Mouse (Mus musculus): ENCODE measurements around the gene Hbb-y.
"Not testable (repeated sequence)": the region's sequence is repeated elsewhere in the genome, so short reads cannot be mapped to it uniquely, and the experiment has no call there.

The Hbb-y gene

DNA sequence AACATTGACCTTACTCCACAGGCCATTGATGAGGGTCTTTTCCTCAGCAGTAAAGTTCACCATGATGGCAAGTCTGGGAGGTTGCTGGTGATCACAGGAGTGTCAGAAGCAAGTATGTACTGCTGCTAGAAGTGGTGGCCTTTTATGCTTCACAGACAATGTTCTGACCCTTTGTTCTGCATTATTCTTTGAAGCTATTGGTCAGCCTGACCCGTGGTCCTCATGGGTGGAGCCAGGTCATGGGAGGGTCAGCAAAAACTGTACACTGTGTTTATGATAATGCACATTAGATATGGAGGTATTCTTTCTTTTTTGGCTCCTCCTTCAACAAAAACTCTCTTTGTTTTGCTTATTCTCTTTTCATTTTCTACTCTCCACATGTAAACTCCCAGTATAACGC lies at the start of gene Hbb-y:
Hbb-y (minus strand) TSS at position 127 of the 400 bp plus-strand sequence.
- DNase-seq (ENCODE audit: low read depth) = no peak

DNA sequence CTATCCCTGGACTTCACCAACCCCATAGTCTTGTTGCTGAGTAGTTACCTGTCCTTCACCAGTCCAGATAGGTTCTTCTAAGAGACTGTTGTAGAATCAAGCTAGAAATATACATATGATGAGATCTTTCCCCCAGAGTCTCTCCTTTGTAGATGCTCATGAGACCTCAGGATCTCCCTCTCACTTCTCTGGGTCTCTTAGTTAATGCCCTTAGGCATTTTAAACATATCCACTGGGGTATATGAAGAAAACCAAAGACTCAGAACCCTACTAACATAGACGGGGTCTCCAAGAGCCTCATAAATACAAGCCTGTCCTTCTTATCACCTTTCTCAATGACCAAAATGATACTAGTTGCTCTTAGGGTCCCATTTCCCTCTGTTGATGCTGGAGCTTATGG lies 41.4 kb upstream of the Hbb-y start, which contains the start of gene Olfr64:
Olfr64 (minus strand) TSS at position 101 of the 400 bp plus-strand sequence.
- DNase-seq (ENCODE audit: low read depth) = no peak

DNA sequence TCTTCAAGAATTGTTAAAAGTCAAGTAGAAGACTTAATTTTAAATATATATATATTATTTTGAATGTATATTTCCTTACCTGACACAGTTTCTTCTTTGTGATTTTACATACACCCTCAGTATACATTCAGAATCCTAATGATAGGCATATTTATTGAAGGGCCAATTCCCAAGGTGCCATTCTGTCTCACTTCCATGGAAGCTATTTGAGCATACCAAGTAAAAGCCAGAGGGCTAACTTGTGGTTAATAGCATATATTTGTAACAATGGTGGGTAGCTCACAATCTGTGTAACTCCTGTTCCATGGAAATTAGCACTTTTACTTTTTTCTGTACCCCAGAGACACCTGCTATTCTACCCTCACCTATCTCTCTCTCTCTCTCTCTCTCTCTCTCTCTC lies 33.1 kb upstream of the Hbb-y start, which contains the start of gene Olfr66:
Olfr66 (minus strand) TSS at position 101 of the 400 bp plus-strand sequence.
- DNase-seq (ENCODE audit: low read depth) = no peak

DNA sequence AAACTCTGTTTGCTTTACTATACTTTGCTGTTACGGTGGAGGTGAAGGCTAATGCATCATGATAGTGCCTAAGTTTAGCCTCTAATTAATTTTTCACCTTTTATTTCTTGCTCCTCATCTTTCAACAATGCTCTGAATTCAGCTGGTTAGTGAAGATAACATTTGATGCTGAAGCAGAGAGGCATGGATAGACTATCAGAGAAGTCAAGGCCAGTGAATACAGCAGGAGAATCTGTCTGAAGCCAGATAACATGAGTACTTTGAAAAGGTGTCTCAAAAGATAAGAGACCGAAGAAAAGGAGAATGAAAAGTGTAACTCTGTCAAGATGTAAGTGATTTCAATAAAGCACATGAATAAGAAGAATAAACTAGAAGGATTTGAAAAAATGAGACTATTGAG lies 24.1 kb upstream of the Hbb-y start:
- DNase-seq (ENCODE audit: low read depth) = peak; percentile 73

DNA sequence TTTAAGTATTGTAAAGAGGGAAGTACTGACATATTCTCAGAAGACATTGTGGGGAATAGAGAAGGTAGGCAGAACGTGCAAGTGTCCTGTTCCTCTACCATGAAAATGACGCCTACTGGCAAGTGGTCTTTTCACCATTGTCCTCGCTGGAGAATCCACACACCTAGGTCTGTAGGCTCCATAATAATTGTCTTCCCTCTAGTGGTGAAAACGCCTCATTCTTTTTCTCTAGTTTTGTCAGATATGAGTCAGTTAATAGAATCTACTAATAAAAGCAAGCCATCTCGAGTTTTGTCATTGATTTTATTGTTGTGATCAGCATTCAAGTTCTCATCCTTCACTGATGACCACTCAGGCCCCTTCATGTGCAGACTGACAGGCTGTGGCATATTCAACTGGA lies 21.4 kb upstream of the Hbb-y start:
- no peak for DNase-seq (ENCODE audit: low read depth)

DNA sequence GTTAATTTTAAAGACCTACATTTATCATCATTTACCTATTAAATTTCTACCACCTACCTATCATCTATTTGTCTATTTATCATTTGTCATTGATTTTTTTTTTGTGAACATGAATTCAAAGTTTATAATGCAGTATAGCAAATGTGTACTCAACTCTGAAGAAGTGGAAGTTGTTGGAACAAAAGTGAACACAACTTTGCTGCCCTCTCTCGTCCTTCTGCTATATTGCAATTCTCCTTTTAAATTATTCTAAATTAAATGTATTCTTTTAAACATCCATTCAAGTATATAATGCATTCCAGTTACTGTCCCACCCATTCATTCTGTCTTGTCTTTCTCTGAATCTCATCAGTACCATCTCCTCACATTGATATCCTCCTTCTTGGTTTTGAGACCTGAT lies 20.0 kb upstream of the Hbb-y start:
- peak; percentile 71 for DNase-seq (ENCODE audit: low read depth)

DNA sequence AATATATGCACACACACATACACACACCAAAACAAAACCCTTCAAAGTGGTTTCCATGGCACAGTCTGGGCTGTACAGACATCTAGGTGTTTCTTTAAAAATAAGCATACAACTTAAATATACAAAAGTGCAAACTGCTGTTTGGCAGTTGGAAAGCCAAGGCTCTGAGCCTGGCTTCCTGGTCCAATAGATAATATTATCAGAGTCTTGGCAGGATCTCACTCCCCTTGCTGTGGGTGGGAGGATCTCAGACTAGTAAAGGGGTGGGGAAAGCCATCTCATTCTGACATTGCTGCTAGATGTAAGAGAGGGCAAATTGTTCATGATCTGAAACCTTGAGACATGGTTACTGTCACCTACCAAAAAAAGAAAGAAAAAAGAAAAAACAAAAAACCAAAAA lies 17.7 kb upstream of the Hbb-y start:
- peak; percentile 91 for DNase-seq (ENCODE audit: low read depth)

DNA sequence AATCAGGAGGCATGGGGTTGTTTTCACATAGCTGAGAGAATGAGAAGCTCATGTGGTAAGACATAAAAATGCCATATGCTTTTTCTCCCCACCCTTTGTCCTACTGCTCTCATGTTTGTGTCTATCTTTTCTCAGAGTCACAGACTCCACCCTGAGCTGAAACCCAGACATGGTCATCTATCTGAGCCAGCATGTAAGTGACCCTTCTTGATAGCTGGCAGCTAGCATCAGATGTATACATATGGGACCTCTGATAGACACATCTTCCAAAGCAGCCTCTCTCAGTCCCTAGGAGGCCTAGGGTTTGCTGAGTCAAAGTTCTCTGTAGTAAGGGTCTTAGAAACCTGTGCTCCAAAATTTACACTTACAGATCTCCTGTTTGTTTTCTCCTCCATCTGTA lies 12.7 kb upstream of the Hbb-y start:
- peak; percentile 81 for DNase-seq (ENCODE audit: low read depth)

DNA sequence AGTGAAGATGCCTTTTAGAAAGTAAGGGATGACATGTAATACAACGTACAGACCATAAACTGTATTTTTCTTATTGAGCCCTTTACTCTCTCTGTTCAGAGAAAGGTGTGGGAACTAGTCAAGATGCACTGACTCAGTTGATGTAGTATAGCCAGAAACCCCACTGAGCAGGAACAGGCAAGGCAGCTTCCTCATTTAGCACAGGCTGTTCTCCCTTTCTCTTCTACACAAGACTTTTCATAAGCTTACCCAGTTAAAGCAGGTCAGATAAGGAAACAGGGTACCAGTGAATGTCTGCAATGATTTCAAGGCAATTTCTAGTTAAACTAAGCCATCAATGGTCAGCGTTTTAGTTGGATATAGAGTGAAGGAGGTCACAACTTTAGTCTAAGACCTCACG lies 8.5 kb upstream of the Hbb-y start:
- DNase-seq (ENCODE audit: low read depth) = no peak

DNA sequence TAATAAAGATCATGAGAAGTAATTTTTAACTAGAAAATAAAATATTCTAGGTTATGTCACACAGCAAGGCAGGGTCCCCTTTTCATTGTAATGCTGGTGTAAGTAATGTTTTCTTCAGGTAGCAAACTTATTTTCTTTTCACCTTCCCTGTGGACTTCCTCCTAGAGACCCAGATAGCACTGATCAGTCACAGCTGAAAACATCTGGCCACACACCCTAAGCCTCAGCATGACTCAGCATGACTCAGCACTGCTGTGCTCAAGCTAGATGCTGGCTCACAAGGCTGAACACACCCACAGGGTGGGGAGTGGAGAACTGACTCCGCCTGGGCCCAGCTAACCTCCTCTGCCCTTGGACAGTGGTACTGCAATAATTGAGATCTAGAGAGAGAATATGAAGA lies 7.8 kb upstream of the Hbb-y start:
- DNase-seq (ENCODE audit: low read depth) = peak; percentile 99

DNA sequence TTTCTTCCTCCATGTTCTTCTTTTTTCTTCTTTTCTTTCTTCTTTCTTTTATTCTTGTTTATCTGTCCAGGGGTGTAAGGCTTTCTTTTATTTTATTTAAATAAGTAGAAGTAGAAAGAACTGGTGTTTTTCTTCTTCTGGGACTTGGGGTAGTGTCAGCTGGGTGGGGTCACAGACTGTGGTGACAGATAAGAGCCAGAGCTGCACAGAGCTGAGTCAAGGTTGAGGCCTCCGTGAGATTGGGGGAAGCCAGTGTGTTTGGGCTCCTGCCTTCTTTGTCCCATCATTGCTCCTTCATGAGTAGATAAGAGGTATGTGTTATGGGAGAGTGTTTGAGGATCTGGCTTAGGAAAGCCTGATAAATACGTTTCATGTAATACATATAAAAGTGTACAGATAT lies 6.1 kb upstream of the Hbb-y start:
- peak; percentile 85 for DNase-seq (ENCODE audit: low read depth)

DNA sequence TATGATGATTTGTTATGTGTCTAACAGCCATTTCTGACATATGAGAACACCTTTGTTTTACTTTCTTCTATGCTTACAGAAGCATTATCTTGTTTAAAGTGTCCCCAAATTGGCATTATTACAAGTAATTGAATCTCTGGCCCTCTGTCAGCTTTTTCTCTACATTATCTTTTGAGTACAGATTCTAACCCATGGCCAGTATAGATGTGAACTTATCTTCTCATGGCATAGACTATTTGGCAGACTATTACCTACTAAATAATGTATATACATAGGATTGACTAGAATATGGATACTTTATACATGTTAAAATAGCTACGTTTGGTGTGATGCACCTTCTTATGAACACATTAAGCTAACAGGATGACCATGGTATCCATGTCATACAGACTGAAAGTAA lies 1.7 kb upstream of the Hbb-y start:
- DNase-seq (ENCODE audit: low read depth) = no peak

DNA sequence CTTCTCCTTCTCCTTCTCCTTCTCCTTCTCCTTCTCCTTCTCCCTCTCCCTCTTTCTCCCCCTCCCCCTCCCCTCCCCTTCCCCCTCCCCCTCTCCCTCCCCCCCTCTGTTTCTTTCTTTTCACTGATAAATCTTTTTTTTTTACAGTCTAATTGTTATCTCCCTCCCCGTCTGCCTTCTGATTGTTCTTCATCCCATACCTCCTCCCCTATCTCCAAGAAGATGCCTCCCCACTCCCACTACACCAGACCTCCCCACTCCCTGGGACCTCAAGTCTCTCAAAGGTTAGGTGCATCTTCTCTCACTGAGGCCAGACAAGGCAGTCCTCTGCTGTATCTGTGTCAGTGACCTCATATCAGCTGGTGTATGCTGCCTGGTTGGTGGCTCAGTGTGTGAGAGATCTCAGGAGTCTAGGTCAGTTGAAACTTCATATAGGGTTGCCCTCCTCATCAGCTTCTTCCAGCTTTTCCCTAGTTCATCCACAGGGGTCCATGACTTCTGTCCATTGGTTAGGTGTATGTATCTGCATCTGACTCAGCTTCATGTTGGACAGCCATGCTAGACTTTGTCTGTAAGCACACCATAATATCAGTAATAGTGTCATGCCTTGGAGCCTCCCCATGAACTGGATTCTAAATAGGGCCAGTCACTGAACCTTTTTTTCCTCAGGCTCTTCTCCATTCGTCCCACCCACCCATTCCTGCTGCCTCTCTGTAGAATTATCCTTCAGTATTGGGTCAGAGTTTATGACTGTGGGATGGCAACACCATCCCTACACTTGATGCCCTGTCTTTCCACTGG lies 8.3 kb downstream of the Hbb-y start:
- no peak for DNase-seq (ENCODE audit: low read depth)

DNA sequence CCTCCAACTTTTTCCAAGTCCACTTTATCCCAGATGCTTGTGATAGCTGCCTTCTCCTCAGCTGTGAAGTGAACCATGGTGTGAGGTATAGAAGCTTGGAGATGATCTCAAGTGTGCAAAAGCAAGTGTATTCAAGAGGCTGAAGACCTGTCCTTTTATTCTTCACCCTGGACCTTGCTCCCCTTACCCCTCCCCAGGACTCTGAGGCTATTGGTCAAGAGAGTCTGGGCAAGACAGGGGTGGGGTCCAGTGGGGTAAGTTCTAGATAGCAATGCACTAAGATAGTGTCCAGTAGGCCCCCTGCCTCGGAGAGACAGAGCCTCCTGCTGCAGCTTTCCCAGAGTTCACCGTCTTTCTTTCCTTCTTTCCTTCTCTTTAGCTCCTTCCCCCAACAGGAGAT lies 10.0 kb downstream of the Hbb-y start, which contains the start of gene Hbb-bh1:
Hbb-bh1 (minus strand) TSS at position 131 of the 400 bp plus-strand sequence.
- no peak for DNase-seq (ENCODE audit: low read depth)

DNA sequence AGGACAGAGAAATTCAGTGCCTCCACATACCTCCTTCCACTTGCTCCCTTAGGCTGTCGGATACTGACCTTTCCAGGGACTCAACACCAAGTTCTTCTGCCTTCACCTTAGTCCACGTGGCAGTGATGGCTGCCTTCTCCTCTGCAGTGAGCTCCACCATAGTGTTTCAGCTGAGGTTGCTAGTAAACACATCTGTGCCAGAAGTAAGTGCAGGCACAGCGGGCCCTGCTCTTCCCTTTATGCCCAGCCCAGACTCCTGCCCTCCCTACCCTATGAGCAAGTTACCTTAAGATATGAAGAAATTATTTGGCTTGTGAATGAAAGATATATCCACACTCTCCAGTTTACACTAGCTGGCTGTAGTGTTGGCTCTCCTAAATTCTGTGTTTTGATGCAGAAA lies 12.7 kb downstream of the Hbb-y start, which contains the start of gene Hbb-bh2:
Hbb-bh2 (minus strand) TSS at position 253 of the 400 bp plus-strand sequence.
- DNase-seq (ENCODE audit: low read depth) = no peak

DNA sequence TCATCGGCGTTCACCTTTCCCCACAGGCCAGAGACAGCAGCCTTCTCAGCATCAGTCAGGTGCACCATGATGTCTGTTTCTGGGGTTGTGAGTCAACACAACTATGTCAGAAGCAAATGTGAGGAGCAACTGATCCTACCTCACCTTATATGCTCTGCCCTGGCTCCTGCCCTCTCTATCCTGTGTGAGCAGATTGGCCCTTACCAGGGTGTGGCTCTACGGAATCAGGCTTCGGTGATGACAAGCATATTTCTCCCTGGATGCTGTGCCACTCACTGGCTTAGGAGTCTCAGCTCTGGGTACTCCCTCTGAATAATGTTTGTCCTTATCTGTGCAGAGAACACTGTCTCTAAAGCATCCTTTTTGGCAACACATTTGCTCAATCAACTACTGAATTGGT lies 25.2 kb downstream of the Hbb-y start, which contains the start of gene Hbb-bs:
Hbb-bs (minus strand) TSS at position 289 of the 400 bp plus-strand sequence.
- peak; percentile 81 for DNase-seq (ENCODE audit: low read depth)

DNA sequence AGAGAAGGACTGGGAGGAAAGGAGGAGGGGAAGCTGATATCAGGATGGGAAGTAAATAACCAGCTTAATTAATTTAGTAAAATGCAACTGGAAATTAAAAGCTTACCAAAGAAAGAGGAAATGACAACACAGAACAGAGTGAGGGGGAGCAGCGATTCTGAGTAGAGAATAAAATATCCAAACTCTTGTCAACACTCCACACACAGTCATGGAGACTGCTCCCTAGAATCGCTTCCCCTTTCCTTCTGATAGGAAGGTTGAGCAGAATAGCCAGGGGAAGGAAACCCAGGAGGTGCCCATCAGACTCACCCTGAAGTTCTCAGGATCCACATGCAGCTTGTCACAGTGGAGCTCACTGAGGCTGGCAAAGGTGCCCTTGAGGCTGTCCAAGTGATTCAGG lies 25.9 kb downstream of the Hbb-y start:
- not testable (repeated sequence) for DNase-seq (ENCODE audit: low read depth)

DNA sequence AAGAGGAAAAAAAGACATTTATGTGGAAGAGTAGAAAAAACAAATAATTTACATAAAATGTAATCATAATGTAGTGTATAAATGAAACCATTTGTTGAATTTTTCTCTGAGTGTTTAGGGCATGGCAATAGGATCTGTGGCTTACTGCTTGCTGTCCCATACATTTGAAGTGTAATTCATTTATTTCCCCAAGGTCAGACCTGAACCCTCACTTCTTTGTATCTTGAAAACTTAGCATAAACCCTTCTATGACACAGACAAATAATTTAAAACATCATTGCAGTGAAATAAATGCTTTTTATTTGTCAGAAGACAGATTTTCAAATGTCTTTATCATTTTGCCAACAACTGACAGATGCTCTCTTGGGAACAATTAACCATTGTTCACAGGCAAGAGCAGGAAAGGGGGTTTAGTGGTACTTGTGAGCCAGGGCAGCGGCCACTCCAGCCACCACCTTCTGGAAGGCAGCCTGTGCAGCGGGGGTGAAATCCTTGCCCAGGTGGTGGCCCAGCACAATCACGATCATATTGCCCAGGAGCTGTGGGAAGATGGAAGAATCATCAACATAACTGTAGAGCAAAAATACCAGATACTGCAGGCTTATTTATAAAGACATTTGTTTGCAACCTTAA lies 26.6 kb downstream of the Hbb-y start:
- no peak for DNase-seq (ENCODE audit: low read depth)

DNA sequence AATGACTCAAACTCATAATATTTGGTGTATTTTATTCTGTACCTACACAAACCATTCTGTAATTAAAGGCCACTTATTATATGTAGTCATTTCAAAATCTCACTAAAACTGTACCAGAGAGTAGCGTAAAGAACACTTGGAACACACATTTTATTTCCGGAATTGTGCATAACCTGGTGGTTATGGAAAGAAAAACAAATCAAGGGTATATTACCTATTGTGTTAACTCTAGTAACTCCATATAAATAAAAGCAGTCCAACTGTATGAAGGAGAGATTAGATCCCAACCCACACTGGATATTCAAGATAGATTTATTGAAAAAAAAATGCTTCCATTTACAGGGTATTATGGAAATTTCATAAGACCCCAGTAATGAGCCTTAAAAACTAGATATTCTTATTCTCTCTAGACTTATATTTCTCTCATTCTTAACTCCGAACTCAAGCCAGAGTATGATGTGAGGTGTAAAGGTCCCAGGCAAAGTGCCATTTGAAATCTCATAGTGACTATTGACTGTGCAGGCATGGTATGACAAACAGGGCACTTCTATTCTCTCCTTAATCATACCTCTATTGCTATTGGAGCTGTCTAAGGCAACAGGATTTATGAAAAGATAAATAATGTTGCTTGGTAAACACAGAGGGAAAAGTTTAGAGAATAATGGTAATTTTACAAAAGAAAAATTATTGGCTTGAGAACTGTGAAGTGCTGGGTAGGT lies 27.3 kb downstream of the Hbb-y start:
- no peak for DNase-seq (ENCODE audit: low read depth)

DNA sequence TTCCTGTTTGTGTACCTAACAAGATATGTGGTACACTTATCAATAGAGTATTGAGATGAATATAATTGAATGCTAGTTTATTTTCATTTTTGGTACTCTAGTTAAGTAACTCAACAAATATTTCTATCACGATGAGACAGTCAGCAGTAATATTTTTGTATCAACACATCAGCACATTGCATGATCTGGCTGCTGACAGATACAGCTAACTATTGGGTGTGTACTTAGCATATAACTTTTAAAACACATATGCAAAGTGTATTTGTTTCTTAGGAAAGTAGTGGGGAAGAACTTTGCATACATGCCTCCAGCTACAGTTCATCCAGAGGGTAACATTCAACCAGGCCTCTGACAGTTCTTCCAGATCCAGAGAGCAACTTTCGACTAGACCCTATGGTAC lies 28.4 kb downstream of the Hbb-y start:
- DNase-seq (ENCODE audit: low read depth) = no peak

DNA sequence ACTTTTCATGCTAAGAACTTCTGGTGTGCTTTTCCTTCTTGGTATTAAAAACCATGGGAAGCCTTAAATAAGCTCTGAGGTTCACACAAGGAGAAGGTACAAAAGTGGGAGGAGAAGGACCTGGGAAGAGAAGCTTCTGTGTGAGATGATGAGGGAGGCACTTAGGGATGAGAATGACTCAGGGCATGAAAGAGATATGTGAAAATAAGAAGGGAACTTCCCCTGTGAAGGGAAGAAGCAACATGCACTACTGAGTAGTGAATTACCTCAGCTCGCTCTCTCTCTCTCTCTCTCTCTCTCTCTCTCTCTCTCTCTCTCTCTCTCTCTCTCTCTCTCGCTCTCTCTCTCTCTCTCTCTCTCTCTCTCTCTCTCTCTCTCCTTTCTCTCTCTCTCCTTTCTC lies 37.9 kb downstream of the Hbb-y start:
- DNase-seq (ENCODE audit: low read depth) = not testable (repeated sequence)

DNA sequence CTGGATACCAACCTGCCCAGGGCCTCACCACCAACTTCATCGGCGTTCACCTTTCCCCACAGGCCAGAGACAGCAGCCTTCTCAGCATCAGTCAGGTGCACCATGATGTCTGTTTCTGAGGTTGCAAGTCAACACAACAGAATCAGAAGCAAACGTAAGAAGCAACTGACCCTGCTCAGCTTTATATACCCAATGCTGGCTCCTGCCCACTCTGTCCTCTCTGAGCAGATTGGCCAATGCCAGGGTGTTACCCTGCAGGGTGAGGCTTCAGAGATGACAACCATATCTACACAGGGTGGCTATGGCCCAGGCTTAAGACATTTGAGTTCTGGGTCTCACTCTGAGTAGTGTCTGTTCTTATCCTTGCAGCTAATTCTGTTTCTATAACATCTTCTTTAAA lies 39.2 kb downstream of the Hbb-y start, which contains the start of gene Hbb-bt:
Hbb-bt (minus strand) TSS at position 231 of the 400 bp plus-strand sequence.
- no peak for DNase-seq (ENCODE audit: low read depth)

Data from c-Kit-positive CD71-positive TER-119-negative erythroid progenitor cells, embryonic 14.5 days (primary cell).